Mouse (Mus musculus): Measurements from ENCODE around the gene Adam15. TPM values are rescaled to one million over a fixed set of nuclear protein-coding genes. Genes with fewer than 3 reads are reported as not detected.
A peak's percentile ranks its signal among the peaks of the same experiment; 100 is the strongest.

Adam15 gene
- 23.1 to 49.7 TPM (median 33.0 TPM) in 3 replicates for total RNA-seq (2017)

DNA sequence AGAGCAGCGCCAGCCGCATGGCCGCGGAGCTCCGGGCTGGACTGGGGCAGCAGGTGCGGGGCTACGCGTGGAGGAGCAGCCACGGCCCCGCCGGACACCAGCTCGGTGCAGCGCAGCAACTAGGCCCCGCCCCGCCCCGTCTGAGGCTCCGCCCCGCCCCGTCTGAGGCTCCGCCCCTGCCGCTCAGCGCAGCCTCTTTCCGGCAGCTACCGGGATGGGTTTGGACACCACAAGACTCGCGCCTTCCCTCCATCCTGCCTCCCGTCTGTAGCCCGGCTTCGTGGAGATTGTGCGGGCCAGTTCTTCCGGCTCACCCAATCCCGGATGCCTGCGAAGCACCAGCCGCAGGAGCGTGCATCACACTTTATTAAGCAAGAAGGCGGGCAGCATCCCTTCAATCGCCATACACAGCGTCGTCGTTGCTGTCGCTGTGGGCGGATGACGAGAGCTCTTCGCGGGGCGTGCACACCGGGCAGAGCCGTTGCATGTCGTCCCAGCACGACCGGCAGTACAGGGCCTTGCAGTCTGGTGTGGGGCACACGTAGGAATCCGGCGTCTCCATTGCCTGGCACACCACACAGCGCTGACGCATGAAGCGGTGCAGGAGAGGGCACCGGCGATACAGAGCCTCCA is at the start of gene Adam15:
Gene Adam15 (minus strand): TSS at position 128 of the 633 bp plus-strand sequence.
- peak; percentile 70 for ATAC-seq (replicated peaks; ENCODE audit: insufficient number of reproducible peaks, low FRiP score, low TSS enrichment, poor library complexity, severe bottlenecking)

DNA sequence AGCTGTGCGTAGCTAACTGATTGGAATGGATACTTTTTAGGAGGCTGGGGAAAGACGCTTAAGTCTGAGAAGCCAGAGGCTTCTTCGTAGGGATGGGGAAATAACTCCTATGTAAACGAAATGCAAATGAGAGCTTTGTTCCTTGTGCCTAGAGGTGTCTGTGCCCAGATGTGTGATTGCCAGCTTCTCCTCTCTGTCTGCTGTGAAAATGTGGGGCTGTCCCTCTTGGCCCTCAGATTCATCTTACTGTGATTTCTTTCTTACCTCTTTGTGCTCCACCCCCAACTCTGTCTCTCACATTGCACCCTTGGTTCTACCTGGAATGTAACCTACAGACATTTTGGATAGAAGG is 46.8 kb upstream of the Adam15 start:
- no peak for ATAC-seq (replicated peaks; ENCODE audit: insufficient number of reproducible peaks, low FRiP score, low TSS enrichment, poor library complexity, severe bottlenecking)

DNA sequence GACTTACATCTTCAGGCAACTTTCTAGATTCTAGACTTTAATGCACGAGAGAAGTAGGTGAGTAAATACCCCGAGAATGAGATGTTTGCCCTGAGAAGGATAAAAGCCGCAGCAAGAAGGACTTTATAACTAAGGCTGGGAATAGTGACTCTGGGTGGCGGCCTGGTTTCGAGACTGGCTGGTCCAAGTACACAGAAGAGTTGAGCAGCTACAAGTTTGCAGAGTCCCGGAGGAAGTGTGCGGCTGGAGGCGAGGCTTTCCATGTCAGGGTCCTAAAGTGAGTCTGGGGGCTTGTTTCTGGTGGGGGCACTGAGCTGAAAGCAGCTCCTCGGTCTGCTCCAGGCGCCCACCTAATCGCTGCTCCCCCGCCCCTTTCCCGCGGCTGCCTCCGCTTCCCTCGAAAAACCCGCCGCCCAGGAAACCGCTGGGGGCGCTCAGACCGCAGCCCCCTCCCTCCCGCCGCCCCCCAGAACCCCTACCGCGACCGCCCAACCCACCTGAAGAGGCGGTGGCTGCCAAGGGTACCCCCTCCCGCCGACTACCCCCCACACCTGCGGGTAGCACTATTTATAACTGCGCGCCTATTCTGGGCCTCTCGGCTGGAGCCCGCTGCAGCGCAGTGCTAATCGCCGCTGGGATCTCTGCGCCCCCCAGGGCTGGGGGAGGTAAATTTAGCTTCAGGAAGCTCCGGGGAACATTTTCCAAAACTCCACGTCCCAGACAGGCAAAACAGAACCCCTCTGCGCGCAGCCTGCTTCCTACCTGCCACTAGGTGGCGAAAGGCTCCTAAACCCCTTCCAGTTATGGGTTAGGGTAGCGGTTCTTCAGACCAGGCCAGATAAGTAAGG is 46.2 kb upstream of the Adam15 start:
- no peak for ATAC-seq (replicated peaks; ENCODE audit: insufficient number of reproducible peaks, low FRiP score, low TSS enrichment, poor library complexity, severe bottlenecking)

DNA sequence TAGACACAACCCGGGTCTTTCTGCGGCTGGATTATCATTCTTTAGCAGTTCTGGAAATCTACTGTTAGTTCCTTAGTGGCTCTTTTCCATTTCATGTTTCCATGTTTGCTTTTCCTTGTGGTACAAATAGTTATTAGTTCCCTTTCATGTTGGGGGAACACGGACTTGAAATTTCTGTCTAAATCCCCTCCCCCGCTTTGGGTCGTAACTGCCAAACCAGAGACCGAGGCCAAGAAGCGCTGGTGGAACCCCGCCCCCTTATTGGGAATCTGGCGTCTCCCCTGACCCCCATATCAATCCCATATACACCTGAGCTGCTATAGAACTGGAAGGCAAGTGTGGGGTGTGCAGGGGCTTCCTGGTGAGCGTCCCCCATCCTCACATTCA is 45.6 kb upstream of the Adam15 start:
- ATAC-seq (replicated peaks; ENCODE audit: insufficient number of reproducible peaks, low FRiP score, low TSS enrichment, poor library complexity, severe bottlenecking), result no peak

DNA sequence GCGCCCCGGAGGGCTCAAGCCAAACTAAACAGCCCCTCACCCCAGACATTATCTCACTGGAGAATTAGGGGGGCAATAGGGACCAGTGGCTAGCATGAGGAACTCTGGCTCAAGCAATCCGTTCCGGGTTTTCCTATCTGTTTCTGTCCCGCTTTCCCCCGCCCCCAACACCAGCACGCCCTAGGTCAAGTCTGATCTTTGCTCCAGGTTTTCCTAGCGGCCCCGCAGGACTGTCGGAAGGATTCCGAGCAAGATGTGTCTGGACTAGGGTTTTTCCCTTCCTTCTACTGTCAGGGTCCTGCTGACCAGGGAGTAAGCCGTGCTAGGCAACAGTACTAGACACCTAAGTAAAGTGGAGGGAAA is 45.1 kb upstream of the Adam15 start:
- 0 out of 2 replicates have a peak, but pooled peaks have one; percentile 6 for ATAC-seq (replicated peaks; ENCODE audit: insufficient number of reproducible peaks, low FRiP score, low TSS enrichment, poor library complexity, severe bottlenecking)

DNA sequence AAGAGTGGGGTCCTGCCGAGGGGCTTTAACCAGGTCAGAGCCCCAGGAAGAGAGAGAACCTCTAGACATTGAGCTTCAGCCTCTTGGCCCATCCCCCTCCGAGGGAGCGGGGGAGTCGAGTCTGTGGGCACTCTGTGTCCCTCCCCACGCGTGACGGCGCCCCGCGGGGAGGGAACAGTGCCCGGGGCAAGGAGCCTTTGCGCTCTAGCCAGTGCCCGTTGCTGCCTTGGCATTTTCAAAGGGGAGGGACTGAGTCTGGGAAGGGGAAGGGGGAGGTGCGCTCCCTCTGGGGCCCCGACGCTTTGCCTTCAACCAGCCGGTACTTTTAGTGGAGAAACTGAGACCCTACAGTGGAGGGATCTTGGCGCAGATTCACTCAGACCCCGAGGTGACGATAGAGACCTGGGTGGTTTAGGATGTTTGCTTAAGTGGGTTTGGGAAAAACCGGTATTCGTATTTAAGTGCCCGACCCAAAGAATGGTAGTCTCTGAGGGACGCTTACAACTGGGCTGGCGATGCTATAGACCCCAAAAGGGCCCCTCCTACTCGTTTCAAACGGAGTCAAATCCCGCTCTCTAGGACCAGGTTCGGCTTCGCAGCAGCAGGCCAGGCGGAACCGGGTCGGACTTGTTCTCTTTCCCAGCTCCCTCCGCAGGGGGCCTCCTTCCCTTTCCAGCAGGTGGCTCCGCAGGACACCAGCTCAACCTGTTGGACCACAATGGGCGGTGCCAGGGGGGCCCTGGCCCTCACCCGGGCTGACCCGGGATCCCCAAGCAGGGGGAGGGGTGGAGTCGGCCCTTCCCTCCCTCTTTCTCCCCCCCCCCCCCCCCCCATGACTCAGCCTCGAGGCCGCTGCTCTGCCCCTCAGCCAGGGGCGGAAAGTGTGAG is 44.5 kb upstream of the Adam15 start, which contains the start of gene Zbtb7b:
Gene Zbtb7b (minus strand): TSS at position 771 of the 888 bp plus-strand sequence.
- ATAC-seq (replicated peaks; ENCODE audit: insufficient number of reproducible peaks, low FRiP score, low TSS enrichment, poor library complexity, severe bottlenecking), result peak; percentile 51

DNA sequence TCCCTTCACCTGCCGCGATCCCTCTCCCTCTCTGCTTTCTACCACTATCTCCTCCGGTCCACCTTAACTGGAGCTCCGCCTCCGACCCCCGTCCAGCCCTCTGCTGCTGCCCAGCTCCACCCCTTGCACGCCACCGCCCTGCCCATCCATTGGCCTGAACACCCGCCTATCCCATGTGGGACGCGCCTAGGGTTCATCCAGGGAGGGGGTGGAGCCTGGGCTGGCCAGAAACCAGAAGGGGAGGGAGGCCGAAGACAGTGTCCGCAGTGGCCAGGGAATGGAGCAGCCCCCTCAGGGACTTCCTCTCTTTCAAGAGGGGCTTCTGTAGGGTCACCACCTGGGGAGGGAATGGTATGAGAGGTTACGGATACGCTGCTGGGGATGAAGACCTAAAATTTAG is 43.8 kb upstream of the Adam15 start:
- ATAC-seq (replicated peaks; ENCODE audit: insufficient number of reproducible peaks, low FRiP score, low TSS enrichment, poor library complexity, severe bottlenecking), result peak; percentile 83

DNA sequence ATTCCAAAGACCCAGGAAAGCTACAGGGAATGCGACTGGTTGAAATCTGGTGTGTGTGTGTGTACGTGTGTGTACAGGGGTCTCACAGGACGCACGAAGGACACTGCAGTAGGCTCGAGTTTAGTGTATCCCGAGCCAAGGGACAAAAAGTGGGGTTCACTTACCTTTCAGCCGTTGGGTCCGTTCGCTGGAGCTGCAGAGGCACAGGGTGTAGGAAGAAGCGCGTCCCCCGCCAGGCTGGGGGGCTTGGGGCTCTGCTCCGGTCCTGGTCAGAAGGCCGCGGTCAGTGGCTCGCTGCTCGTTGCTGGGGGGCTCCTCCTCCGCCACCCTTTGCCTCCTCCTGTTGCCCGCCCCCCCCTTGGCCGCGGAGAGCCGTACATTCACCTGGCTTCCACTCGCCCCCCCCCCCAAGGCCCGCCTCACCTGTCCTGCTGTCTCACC is 43.1 kb upstream of the Adam15 start:
- no peak for ATAC-seq (replicated peaks; ENCODE audit: insufficient number of reproducible peaks, low FRiP score, low TSS enrichment, poor library complexity, severe bottlenecking)

DNA sequence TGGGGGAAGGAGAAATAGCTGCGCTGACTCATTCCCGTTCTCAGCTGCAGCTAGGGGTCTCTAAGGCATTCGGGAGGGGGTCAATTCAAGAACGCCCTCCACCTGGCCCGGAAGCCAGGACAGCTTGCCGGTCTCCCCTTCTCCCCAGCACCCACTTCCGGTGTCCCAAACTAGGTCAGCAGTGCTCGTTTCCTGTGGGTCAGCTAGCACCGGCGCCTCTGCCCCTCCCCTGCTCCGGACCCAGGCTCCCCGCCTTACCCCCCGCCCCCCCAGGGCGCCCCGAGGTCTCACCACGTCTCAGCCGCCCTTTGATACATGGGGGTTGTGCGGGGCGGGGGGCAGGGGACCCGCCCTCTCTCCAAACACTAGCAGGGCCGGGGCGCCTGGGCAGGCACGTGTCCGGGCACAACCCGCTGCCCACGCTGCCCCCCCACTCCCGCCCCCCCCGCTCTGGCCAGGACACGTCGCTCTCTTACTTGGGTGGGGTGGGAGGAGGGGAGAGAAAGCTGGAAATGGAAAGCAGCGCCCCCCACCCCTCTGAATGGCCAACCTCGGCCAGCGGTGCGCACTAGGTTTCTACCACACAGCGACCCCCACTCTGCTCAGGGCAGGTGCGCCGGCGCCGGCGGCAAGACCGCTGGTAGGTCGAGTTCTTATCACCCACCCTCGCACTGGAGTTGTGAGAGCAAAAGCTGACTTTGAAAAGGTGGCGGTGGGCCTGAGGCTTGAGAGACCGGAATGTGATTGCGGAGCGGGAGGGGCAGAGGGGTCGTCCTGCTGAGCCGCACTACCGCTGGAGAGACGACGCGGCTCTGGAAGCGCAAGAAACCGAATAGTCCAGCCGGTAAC is 42.1 kb upstream of the Adam15 start:
- ATAC-seq (replicated peaks; ENCODE audit: insufficient number of reproducible peaks, low FRiP score, low TSS enrichment, poor library complexity, severe bottlenecking), result no peak

DNA sequence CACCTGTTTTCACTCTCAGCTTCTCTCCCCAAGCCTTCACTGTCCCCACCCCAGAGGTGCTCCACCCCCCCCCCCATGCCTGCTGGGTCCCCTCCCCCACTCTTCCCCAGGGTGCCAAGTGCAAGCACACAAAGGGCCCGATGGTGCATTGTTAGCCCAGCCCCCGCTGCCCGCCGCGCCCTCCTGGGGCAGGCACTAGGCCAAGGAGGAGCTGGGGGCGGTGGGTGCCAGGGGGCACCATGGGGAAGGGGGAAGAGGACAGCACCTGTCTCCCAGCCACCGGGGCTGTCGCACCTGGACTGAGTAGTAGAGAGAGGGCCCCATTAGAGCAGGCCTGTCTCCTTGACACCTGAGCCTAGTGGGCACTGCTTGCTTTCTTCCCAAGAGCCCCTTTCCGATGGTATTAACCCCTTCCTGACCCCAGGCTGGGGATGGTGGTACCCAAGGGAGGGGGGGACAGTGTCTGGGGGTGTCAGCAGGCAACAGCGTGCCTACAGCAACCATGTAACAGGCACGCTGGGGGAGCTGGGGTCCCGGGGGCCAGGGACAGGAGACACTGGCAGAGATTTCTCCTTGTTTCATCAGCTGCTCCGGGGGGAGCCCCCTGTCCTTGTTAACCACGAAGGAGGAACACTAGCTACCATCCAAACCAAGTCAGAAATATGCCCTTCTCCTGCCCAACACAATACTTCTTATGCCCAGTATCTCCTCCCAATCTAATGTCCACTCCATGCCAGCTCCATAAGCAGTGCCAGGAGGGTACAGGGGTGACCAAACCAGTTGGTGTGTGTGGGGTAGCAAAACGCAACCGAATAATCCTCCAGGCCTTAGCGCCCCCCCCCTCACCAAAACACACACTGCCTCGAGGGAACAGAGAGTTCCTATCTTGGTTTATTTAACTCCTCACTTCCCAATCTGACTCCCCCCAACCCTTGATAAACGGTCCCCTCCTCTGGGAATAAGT is 41.2 kb upstream of the Adam15 start:
- ATAC-seq (replicated peaks; ENCODE audit: insufficient number of reproducible peaks, low FRiP score, low TSS enrichment, poor library complexity, severe bottlenecking), result no peak

DNA sequence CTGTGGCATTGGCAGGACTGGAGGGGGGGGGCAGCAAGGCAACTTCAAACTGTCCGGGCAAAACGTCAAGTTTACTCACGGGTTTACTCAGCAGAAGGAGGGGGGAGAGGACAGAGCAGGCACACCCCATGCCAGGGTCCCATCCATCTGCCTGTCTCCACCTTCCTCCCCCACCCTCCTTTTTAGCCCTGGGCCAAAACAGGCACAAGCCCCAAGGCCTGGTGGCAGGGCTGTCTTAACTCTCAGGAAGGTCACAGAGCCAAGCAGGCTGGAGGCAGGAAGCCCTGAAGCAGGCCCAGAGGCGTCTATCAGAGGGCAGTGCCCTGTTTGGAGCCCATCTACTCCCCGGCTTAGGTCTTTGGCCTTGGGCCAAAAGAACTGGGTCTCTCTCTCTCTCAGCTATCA is 40.3 kb upstream of the Adam15 start:
- no peak for ATAC-seq (replicated peaks; ENCODE audit: insufficient number of reproducible peaks, low FRiP score, low TSS enrichment, poor library complexity, severe bottlenecking)

DNA sequence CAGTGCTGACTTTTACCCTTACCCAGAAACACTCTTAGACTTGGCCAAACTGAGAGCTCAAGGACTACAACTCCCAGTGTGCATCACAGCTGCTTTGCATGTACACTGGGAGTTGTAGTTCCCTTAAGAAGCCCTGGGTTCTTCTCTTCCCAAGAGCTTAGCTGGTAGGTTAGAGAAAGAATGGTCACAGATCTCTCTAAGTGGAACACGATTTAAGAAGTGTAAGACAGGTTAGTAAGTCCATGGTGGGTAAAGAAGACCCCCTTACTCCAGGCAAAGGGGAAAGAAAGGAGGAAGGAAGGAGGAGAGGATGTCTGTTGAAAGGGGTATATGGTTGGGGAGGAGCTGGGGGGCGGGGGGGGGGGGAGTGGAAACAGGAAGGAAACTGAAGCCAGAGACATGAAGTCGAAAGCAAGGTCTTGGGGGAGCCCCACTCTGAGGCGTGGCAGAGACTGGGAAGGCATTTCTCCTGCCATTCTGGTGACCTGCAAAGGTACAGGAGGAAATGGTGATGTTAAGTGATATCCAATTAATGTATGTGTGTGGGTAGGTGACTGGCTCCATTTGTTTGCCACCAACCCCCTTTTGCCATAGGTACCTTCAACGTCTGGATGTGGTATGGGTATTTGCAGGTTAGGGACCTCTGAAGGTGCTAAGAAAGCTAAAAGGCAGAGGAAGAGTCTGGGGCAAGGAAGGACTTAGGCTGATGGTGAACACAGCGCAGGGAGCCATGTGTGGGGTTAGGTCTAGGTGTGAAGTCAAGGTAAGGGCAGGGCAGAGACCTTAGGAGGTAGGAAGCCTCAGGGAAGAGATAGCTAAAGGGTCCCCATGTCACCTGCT is 39.3 kb upstream of the Adam15 start:
- ATAC-seq (replicated peaks; ENCODE audit: insufficient number of reproducible peaks, low FRiP score, low TSS enrichment, poor library complexity, severe bottlenecking), result 0 out of 2 replicates have a peak, but pooled peaks have one; percentile 34

DNA sequence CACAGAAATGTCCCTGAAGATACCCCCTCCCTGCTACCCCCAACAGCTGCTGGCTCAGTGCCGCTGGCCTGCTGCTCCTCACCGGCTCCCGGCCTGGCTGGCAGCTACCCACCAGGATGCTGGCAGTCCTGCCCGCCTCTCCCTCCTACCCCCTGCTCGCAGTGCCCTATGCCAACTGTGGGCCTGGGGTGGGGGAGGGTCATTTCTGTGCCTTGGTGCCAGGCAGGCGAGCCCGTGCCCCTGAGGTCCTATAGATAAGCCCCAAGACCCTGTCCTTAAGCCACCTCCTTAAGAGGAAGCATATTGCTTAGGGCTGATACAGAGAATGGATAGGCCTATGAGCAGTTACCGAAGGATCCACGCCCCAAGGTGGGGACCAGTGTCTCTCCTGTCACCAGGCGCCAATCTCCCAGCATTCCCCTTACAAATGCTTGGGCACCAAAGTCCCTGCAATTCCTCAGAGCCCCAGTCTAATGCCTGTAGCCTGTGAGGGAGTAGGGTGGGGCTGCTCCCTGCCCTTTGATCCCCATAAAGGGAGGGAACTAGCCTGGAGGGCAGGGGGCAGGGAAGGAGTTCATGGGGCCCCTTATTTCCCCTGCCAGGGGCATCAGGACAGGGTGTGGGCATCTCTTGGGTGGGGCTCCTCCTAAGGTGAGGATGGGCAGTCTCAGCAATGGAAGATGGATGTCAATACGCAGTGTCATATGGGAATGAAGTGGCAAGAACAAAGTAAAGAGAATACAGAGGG is 38.5 kb upstream of the Adam15 start:
- ATAC-seq (replicated peaks; ENCODE audit: insufficient number of reproducible peaks, low FRiP score, low TSS enrichment, poor library complexity, severe bottlenecking), result no peak

DNA sequence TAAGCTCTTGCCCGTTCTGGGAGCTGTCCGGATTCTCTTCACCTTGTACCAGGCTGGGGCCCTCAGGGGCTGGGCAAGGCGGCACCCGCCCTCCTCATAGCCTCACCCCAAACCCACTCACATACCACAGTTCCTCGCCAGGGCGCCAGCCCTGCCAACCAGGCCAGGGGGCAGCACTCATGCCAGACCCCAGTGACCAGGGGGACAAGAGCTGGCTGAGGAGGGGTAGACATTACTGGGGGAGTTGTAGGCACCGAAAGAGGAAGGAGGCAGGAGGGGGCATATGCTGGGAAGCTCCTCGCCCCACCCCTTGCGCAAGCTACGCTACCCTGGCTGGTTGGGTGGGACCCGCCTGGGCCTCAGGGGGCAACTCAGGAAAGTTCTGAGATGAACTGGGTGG is 37.8 kb upstream of the Adam15 start:
- no peak for ATAC-seq (replicated peaks; ENCODE audit: insufficient number of reproducible peaks, low FRiP score, low TSS enrichment, poor library complexity, severe bottlenecking)

DNA sequence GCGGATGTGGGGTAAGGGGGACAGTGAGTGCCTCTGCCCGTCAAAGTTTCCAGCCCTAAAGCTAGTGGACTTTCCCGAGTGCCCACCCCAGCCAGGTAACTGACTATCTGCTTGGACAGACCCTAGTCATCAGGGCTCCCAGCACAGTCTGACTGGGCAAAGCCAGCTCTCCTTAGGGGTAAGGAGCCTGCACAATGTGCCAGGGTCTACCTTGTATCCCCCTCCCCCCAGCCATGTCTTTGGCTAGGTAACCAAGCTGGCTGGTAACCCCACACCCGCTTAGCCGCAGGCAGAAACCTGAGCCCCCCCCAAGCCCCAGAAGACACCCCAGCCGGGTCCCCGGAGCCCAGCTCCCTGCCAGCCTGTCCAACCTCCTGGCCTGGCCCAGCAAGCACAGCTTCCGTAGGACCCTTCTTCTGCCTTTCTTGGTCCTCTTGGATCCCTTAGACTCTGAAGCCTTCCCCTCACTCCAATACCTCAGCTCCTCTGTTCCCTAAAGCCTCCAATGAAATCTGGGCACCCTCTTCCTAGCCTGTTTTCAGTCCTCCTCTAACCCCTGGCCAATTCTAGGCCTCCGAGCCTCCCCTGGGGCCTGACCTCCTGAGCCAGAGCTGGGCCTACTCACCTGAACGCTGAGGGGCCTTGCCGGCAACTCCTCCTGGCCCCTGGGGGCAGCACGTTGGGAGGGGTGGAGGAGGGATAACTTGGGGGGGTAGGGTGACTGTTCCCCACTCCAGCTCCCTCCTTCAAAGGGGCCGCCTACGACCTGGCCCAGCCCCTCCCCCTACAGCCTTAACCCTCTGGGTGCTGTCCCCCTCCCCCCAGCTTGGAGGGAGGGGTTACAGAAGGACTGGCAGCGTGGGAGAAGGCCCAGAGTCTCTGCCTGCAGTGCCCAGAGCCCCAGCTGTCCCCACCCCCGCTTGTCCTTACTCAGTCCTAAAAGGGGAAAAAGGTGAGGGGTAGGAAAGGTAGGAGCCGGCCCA is 36.9 kb upstream of the Adam15 start:
- no peak for ATAC-seq (replicated peaks; ENCODE audit: insufficient number of reproducible peaks, low FRiP score, low TSS enrichment, poor library complexity, severe bottlenecking)
